Mouse (Mus musculus) right cerebral cortex, postnatal 36 days (tissue): ENCODE data around the gene Rrp8.
"Not testable (repeated sequence)": the region's sequence is repeated elsewhere in the genome, so short reads cannot be mapped to it uniquely, and the experiment has no call there.

Experiments used
- DNase-seq, 2 experiments: peaks; one replicate each; pipeline ENCODE4 v3.0.0; 2022; ENCODE audit warnings: low spot score in 2 of 2, mixed read lengths in 1 of 2

Gene Rrp8

DNA sequence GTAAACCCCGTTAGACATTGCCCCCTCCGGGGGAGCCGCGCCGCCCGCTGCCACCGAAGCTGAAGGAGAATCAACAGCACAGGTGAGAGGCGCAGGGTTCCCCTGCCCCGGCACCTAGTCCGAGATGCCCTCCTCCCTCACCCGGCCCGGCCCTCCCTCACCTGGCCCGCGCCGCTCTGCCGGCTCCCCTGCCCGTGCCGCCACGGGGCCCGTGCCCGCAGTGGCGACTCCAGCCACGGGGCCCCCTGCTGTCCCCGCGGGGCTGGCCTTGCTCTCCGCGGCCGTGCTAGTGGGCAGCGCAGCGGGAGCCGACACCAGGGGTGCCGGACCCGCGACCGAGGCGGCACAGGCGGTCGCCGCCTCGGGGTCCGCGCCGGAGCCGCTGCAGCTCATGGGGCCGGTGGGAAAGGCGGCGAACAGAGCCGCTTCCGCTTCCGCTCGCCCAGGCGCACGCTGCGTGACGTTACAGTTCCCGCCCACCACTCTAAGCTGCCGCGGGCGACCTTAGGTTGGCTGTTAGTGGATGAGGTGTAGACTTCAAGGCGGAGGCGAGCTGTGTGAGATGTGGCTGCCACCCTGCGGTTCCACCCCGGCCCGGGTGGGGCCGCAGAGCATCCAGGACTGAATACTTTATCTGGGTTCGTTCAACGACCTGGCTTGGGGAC is 6.9 kb upstream of the Rrp8 start, which contains the start of gene Taf10:
Gene Taf10, minus strand, starts transcription at position 436 of the 665 bp plus-strand sequence.
- peak; percentile 85 to 88 for DNase-seq

DNA sequence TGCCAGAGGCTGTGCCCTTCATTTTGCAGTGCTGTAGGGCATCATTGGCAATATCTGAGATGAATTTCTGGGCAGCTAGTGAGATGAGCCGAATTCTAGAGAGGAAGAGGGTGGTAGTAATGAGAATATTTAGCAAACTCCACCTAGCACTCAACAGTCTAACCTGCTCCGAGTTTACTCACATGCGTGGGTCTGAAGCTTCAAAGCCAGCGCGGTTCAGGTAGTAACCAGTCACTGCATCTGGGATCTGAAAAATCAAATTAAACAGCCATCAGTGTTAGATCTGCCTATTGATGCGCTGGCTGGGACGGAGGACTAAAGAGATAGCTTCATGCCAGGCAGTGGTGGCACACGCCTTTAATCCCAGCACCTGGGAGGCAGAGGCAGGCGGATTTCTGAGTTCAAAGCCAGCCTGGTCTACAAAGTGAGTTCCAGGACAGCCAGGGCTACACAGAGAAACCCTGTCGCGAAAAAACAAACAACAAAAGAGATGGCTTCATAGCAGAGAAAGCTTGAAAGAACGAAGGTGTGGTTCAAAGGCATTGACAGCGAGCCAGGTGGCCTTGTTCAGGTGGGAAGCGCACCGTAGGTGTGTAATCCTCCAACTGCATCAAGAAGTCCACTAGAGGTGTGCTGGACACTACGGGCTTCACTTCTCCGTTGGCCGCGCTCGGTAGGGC is 6.2 kb upstream of the Rrp8 start:
- not testable (repeated sequence) for DNase-seq

DNA sequence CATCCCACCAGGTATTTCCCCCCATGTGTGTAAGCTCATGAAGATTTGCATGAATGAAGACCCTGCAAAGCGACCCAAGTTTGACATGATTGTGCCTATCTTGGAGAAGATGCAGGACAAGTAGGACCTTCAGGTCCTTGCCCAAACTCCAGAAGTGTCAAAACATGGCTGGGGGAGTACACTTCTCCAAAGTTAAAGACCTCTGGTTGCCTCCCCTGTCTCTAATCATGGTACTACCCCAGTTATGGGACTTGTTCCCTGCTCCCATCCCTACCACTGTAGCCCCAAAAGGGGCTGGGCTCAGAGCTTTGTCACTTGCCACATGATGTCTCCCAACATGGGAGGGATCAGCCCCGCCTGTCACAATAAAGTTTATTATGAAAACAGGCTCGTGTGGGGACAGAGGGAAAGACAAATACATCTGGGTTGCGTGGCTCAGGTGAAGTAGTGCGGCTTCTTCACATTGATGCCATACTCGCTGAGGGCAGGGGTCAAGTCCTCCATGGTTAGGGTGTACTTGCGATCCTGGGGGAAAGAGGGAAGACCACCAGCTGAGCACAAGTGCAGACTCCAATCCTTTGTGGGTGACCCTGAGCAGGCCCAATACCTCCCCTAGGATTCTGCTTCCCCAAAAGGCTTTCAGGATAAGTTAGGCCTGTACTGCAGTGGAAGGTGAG is 5.5 kb upstream of the Rrp8 start:
- DNase-seq, result not testable (repeated sequence)

DNA sequence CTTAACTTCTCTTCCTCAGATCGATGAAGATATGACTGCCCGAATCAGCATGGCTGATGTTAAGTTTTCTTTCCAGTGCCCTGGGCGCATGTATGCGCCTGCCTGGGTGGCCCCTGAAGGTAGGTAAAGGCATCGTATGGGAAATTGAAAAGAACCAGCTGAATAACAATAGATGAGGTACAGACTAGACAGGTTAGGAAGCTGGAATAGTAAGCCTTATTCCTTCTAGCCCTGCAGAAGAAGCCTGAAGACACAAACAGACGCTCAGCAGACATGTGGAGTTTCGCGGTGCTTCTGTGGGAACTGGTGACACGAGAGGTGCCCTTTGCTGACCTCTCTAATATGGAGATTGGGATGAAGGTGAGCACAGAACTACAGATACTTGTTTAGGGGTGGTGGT is 4.8 kb upstream of the Rrp8 start:
- no peak for DNase-seq

DNA sequence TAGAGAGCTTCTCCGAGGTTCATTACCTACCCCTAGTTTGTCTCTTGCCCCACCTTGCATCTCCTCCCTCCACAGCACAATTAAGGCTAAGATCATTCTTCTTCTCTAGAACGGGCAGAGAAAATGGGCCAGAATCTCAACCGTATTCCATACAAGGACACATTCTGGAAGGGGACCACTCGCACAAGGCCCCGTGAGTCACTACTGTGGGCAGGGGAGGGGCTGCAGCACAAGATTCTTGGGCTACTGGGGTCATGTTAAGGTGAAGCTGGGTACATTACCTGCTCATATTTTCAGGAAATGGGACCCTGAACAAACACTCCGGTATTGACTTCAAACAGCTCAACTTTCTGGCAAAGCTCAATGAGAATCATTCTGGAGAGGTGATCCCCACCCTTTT is 3.7 kb upstream of the Rrp8 start:
- no peak for DNase-seq

DNA sequence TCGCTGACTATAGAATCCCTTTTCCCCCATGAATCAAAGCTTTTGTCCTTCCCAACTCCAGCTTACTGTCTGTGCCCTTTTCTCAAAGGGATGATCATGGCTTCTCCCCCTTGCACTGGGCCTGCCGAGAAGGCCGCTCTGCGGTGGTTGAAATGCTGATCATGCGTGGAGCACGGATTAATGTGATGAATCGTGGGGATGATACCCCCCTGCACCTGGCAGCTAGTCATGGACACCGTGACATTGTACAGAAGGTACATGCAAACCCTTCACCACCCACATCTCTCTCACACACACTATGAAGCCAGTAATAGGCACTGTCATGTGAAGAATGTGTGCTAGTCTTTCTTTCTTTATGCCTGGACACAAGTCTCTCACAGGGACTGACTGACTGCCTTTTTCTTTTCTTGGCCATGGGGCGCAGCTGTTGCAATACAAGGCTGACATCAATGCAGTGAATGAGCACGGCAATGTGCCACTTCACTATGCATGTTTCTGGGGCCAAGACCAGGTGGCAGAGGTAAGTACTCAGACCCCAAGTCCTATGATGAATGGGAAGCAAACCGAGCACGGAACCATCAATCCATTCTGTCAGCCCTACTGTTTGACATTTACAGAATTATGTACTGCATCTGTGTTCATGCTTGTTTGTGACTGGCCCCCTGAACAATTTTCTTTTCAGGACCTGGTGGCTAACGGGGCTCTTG is 3.1 kb upstream of the Rrp8 start:
- DNase-seq, result no peak

DNA sequence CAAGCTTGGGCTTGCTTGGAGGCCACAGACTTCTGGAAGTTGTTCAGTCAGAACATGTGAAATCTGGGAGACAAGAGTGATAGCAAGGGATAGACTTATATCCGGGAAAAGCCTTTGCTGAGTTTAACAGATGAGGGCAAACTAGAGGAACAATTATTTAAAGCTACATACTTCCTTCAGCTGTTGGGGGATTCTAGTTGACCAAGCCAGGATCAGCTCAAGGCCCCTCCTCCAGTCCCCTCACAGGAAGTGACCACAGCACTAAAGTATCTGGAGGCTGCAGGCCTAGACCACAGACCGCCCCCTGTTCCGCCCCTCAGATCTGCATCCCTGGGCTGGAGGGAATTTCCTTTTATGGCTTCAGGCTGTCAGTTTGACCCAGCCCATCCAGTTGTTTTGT is 1.8 kb upstream of the Rrp8 start:
- no peak for DNase-seq

DNA sequence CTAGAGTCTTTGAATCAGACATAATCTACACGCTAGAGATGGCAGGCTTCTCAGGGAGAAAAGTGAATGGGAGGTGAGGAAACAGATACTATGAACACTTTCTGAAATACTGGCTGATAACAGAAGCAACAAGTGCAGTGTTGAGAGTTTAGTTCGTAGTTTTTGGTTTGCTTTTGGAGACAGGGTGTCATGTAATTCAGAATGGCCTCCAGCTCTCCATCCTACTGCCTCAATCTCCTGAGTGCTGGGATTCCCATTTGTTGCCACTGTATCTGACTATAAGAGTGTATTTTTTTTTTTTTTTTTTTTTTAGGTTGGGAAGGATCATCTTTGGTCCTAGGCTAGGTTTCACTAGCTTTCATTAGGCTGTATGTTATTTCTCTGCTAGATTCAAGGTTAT is 1.1 kb upstream of the Rrp8 start:
- DNase-seq, result no peak

DNA sequence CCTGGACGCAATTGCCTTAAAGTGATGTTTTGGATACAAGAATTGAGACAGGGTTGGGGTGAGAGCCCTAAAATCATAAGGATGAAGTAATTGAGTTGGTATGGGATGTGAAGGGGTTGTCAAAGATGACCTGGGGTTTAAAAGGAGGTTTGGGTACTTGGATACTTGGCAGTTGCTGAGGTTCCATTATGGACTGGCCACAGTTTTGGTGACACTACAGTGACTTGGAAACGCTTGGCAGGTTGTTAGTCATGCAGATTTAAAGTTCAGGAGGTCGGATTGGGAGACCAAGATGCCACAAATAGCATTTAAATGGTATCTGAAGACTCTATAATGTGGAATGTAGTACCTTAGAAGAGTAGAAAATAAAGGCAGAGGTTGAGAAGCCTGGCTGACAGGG is 463 bp upstream of the Rrp8 start:
- no peak for DNase-seq

DNA sequence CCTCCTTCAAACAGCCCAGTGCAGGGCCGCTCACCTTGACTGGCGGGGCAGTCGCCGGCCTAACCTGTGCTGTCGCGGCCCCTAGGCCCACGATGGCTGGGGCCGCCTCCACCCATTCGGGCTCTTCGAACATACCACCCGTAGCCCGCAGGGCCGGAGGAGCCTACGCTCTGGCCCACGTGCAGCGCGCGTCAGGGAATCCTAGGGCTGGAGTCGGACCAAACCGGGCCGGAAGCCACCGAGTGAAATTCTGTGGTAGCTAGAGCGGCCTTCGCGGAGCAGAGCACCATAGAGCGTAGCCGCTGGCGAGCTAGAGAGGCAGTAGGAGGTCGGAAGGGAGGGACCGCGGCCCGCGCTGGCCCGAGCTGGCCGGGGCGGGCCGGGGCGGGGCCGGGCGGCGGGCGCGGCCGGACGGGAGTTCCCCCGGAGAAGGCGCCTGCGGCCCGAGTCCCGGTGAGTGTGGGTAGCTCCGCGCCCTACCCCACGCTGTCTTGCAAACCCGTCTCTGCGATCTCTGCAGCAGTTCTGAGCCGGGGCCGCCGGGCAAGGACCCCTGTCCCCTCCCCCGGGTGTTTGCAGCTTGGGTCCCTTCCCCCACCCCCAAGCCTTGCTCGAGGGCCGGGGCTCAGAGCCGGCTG is 802 bp downstream of the Rrp8 start, which contains the start of gene Ilk:
Gene Ilk, plus strand, starts transcription at position 329 of the 638 bp plus-strand sequence.
- DNase-seq, result peak; percentile 89 to 91

DNA sequence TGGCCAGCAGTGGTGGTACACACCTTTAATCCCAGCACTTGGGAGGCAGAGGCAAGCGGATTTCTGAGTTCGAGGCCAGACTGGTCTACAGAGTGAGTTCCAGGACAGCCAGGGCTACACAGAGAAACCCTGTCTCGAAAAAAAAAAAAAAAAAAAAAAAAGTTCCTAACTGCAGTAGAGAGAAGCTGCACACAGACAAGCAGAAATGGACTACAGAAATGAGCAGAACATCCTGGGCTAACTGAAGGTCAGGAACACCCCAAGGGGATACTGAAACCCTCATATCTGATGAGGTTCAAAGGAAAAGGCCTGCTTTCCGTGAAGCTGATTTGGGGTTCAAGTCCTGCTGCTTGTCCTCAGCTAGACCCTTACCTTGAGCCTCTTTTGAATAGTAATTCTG is 1.7 kb downstream of the Rrp8 start:
- not testable (repeated sequence) for DNase-seq

DNA sequence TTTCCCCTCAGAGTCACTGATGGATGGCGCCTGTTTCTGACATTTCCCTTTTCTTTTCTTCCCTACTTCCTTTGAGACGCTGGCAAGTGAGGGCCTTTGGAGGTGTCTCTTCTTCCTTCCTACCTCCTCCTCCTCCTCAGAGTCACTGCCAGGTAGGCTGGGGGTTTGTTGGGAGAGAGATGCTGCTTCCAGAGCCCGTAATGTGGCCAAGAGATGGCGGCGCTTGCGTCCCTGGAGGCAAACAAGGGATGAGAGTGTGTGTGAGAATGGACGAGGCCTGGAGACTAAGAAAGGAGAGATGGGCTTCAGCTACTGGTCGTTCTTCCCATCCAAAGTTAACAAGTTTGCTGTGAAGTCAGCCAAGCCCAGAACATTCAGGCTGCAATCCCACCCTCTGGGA is 2.4 kb downstream of the Rrp8 start:
- no peak for DNase-seq

DNA sequence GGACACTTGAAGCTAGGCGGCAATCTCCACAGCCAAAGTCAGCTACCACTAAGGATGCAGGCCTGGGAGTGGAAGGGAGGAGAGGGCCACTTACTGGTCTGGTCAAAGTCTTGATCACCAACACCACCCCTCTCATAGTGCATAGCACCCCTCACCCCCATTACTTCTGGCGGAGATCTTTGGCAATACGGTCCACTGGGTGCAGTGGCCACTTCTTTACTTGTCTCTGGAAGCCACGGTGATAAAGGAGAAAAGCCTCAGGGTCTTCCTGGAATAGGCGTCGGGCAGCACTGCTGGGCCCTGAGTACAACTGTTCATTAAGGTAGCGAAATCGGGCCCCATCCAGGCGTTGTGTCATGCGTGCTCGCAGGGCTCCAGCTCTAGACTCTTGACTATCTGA is 3.3 kb downstream of the Rrp8 start:
- DNase-seq, result no peak

DNA sequence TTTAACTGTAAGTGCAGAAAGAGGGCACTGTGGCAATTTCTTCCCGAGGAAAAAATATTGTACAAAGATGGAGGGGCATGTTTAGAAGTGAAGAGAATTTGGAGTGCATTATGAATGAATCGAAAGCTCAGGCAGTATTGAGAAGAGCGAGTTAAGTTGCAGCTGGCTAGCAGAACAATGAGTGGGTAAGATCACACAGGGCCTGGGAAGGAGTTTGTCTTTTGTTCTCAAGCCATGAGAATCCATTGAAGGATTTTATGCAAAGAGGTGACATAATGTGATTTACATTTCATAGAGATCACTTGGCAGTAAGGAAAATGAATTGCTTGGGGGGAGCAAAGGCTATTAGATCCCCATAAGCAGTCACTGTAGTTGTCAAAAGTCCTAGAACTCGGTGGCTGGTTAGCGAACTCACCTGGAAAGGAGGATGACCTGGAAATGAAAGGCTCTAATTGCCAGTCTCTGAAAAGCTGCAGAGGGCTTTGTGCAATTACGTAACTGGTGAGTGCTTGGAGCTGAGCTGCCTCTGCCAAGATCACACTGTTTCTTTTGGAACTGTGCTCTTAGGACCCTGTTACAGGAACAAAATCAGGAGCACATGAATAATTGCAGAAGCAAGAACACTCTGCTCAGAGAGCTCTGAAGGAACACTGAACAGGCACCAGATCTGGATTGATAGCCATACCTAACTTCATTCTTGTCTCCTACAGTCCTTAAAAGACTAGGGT is 8.3 kb downstream of the Rrp8 start:
- no peak for DNase-seq

DNA sequence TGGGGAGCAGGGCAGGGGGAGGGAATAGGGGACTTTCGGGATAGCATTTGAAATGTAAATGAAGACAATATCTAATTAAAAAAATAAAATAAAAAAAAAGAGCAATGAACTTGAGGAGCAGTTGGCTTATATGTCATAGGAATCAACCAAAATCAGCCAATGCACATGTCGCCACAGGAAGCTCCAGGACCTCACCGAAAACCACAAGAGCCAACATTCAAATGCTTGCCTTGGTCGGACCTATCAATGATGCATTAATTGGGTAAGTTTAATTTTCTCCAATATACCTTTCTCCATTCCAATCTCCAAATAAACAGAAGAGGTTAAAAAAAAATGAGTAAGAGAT is 10.2 kb downstream of the Rrp8 start:
- no peak for DNase-seq

DNA sequence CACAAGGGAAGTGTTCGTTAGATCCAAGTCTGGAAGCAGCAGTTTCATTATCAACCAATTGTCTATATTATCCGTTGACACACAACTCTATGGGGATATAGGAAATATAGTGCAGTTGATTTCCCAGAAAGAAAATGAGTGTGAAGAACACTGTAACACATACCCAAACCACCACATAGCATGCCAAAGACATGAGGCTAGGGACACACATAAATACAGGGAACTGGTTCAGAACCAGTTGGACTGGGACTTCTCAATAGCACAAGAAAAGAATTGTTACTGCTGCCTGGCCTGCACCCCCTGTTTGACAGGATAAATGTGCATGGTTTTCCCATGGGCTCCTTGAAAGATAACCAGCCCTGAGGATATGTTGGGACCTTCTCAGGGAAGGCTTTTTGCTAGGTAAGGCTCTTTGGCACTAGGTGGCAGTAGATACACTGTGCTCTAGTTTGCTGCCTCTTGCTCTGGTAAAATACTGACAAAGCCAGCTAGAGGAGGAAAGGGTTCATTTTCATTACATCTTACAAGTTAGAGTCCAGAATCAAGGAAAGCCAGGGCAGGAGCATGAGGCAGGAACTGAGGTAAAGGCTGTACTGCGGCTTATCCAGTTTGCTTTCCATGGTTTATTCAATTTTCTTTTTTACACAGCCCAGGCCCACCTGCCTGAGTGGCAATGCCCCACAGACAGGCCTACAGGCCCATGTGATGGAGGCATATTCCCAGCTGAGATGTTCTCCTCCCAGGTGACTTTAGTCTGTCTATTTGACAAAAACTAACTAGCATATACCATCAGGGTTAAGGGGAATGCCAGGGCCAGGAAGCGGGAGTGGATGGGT is 10.8 kb downstream of the Rrp8 start:
- peak; percentile 41 to 60 for DNase-seq

DNA sequence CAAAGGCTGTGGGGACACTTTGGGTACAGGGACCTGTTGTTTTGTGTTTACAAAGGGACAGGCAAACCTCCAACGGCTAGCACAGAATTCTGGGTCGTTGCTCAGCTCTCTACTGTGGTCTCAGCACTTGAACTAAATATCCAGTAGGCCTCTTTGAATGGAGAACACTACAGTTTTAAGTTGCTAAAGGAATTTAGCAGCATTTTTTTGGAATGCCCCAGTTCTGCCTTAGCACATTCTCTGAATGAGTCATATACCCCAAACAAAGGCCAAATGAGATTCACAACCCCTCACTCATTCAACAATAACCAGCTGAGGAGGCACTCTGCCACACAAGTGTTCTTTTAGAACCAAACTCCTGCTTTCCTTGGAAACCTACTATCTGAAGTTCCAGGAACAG is 15.3 kb downstream of the Rrp8 start:
- DNase-seq, result no peak

DNA sequence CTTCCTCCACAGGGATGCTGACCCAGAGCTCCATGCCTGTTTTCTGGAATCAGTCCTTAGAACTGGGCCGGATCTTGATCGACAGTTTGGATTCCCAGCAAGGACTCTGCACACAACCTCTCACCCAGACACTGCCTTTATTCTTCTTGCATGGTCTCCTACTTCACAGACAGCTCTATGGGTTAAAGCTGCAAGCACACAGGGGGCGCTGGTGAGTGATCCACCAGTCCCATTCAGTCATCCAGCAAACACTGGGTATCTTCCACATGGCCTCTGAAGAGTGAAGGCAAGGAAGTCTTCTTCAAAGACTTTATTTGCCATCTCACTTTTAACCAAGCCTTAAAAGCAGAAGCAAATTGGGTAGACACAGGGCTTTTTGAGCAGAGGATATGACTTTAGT is 21.8 kb downstream of the Rrp8 start:
- DNase-seq, result no peak

DNA sequence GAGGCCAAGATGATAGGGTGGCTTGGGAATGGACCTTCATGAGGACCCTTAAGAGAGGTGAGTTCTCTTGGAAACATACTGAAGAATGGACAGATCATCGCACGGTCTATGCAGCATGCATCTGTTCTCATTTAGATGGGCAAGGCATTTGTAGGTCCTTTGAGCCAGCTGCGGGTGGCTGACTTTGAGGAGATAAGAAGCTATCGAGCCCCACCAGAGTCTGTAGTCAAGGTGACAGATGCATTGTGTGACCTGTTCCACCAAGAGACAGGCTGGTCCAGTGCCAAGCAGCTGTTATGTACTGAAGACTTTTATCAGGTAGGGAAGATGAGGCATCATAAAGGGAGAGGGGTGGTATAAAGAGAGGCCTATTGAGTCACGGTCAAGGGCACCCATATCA is 28.5 kb downstream of the Rrp8 start:
- DNase-seq, result no peak

DNA sequence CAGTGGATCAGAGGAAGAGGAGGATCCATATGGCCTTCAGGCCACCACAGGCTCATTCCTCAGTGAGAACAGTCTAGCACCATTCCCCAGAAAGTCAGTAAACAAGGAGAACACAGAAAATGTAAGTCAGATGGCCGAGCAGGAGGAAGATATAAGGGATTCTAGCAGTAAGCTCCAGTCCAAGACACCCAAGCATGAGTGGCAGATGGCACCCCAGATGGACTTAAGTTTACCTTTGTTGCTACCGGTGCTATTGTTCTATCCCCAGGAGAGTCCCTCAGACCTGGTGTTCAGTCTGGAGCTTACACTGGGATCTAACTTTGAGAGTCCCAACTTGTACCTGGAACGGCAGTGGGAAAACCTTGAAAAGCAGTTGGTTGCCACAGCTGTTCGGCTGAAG is 33.4 kb downstream of the Rrp8 start:
- no peak for DNase-seq
